Mouse (Mus musculus) kidney, adult 2 months (tissue): ENCODE data around the gene P3h2. TPM values are rescaled to one million over a fixed set of nuclear protein-coding genes. Genes with fewer than 3 reads are reported as not detected.

Experiments used
- DNase-seq: peaks from one replicate; pipeline ENCODE4 v3.0.0; 2021
- H3K27ac ChIP-seq: fragments of 200-500 bp; 2 replicates; pipeline ENCODE4 v1.5.1; 2012; ENCODE audit warnings: low read depth, low read length, control low read depth, inconsistent platforms; ENCODE audit not compliant: insufficient read depth
- H3K27me3 ChIP-seq: fragments of 200-500 bp; replicated peaks from 2 replicates; pipeline ENCODE4 v1.6.1; 2012; ENCODE audit warnings: mild to moderate bottlenecking, moderate library complexity, low read length, inconsistent platforms; ENCODE audit not compliant: control insufficient read depth, insufficient read depth
- H3K36me3 ChIP-seq: fragments of 200-500 bp; 2 replicates; pipeline ENCODE4 v1.6.1; 2012; ENCODE audit warnings: mild to moderate bottlenecking, moderate library complexity, low read length, inconsistent platforms; ENCODE audit not compliant: control insufficient read depth, insufficient read depth
- H3K4me1 ChIP-seq: fragments of 200-500 bp; 2 replicates; pipeline ENCODE4 v1.6.1; 2011; ENCODE audit warnings: low read length; ENCODE audit not compliant: control insufficient read depth, insufficient read depth
- H3K4me3 ChIP-seq: fragments of 200-500 bp; 2 replicates; pipeline ENCODE4 v1.5.1; 2011; ENCODE audit warnings: mild to moderate bottlenecking, low read depth, low read length, control low read depth; ENCODE audit not compliant: insufficient read depth
- CTCF ChIP-seq: fragments of 200-500 bp; conservative IDR thresholded peaks from 2 replicates; pipeline ENCODE4 v1.5.1; 2011; ENCODE audit warnings: low read depth, mild to moderate bottlenecking, control low read depth, low read length, moderate library complexity, mixed read lengths; ENCODE audit not compliant: insufficient read depth, insufficient read length
- POLR2A ChIP-seq: fragments of 200-500 bp; IDR thresholded peaks from one replicate; pipeline ENCODE4 v1.6.1; 2011; ENCODE audit warnings: low read depth, low read length, control low read depth
- WGBS: fragments of 180-500 bp; shearing (Covaris S2); methylation state at CpG from one replicate; pipeline ENCODE4 v1.1.7; 2018; 5-methylcytosine and 5-hydroxymethylcytosine counted together
- polyA plus RNA-seq: library from polyadenylated mRNA; depleted of rRNA; stranded (reverse); fragments of >200 nt; gene quantifications from 2 replicates; pipeline ENCODE4 v1.2.3, GENCODE M21; 2012

P3h2 gene
- polyA plus RNA-seq, 1 experiment: 60.1 TPM

- no peaks in the 10 kb centered on the region for H3K27me3 ChIP-seq
- TF ChIP-seq CTCF (no peak), POLR2A (no peak)
- DNase-seq: no peak
- H3K4me3 ChIP-seq: no peak overlapping the region
- WGBS: 94% methylated on average over 5 of the region's 5 CpGs
- no peak overlapping the region for H3K27ac ChIP-seq
- H3K4me1 ChIP-seq: no peaks in the 10 kb centered on the region
- peaks cover 6% of the 10 kb centered on the region for H3K36me3 ChIP-seq
These were observed 118.4 kb downstream of the P3h2 start for GRCm38 (mm10) chr16:25987221-25987620.

- Histone ChIP-seq H3K4me3 (no peak overlapping the region), H3K4me1 (no peaks in the 10 kb centered on the region), H3K27ac (no peak overlapping the region), H3K36me3 (peaks cover 8% of the 10 kb centered on the region; the same call in 1 of the 2 replicates), H3K27me3 (no peaks in the 10 kb centered on the region)
- no peak for TF ChIP-seq POLR2A
- TF ChIP-seq CTCF: peak; percentile 60
- peak; percentile 28 for DNase-seq
- WGBS: 45% methylated on average over 4 of the region's 4 CpGs
These were observed 121.9 kb downstream of the P3h2 start for GRCm38 (mm10) chr16:25983635-25984034.

- DNase-seq: no peak
- no peak for TF ChIP-seq POLR2A
- TF ChIP-seq CTCF: no peak
- no peak overlapping the region for H3K4me3 ChIP-seq
- 56% methylated on average over 3 of the region's 3 CpGs for WGBS
- H3K27me3 ChIP-seq: no peaks in the 10 kb centered on the region
- H3K36me3 ChIP-seq: peaks cover 6% of the 10 kb centered on the region
- H3K4me1 ChIP-seq: no peaks in the 10 kb centered on the region
- no peak overlapping the region for H3K27ac ChIP-seq
These were observed 126.5 kb downstream of the P3h2 start for GRCm38 (mm10) chr16:25979037-25979436.

- TF ChIP-seq CTCF (no peak), POLR2A (no peak)
- Histone ChIP-seq H3K36me3 (peaks cover 6% of the 10 kb centered on the region), H3K27ac (no peak overlapping the region), H3K27me3 (no peaks in the 10 kb centered on the region), H3K4me1 (no peaks in the 10 kb centered on the region), H3K4me3 (no peak overlapping the region)
- no peak for DNase-seq
- WGBS: 66% methylated on average over 2 of the region's 2 CpGs
These were observed 128.4 kb downstream of the P3h2 start for GRCm38 (mm10) chr16:25977210-25977609.

GRCm38 (mm10) chr16:25971285-25971684, 134.3 kb downstream of the P3h2 start:
- no peaks in the 10 kb centered on the region for H3K27me3 ChIP-seq
- H3K36me3 ChIP-seq: peaks cover 11% of the 10 kb centered on the region
- no peak overlapping the region for H3K27ac ChIP-seq
- WGBS: 62% methylated on average over 7 of the region's 7 CpGs
- no peak for DNase-seq
- no peaks in the 10 kb centered on the region for H3K4me1 ChIP-seq
- no peak overlapping the region for H3K4me3 ChIP-seq
- no peak for TF ChIP-seq POLR2A
- no peak for TF ChIP-seq CTCF

GRCm38 (mm10) chr16:25970720-25971119, 134.9 kb downstream of the P3h2 start:
- TF ChIP-seq CTCF (no peak), POLR2A (no peak)
- Histone ChIP-seq H3K4me1 (no peaks in the 10 kb centered on the region), H3K4me3 (no peak overlapping the region), H3K27ac (no peak overlapping the region), H3K27me3 (no peaks in the 10 kb centered on the region), H3K36me3 (peaks cover 9% of the 10 kb centered on the region)
- DNase-seq: no peak
- WGBS: 82% methylated on average over 5 of the region's 5 CpGs

GRCm38 (mm10) chr16:25970193-25970592, 135.4 kb downstream of the P3h2 start:
- WGBS: 88% methylated on average over 6 of the region's 6 CpGs
- no peaks in the 10 kb centered on the region for H3K27me3 ChIP-seq
- H3K36me3 ChIP-seq: peaks cover 12% of the 10 kb centered on the region
- no peaks in the 10 kb centered on the region for H3K4me1 ChIP-seq
- H3K4me3 ChIP-seq: no peak overlapping the region
- H3K27ac ChIP-seq: no peak overlapping the region
- no peak for DNase-seq
- TF ChIP-seq POLR2A (no peak), CTCF (no peak)

GRCm38 (mm10) chr16:25967297-25967696, 138.3 kb downstream of the P3h2 start:
- 9% methylated on average over 3 of the region's 3 CpGs for WGBS
- H3K36me3 ChIP-seq: peaks cover 17% of the 10 kb centered on the region
- TF ChIP-seq POLR2A: no peak
- TF ChIP-seq CTCF: peak; percentile 66
- DNase-seq: peak; percentile 75
- no peaks in the 10 kb centered on the region for H3K27me3 ChIP-seq
- H3K27ac ChIP-seq: no peak overlapping the region
- H3K4me1 ChIP-seq: no peaks in the 10 kb centered on the region
- H3K4me3 ChIP-seq: no peak overlapping the region
